In the genomic region with DNA sequence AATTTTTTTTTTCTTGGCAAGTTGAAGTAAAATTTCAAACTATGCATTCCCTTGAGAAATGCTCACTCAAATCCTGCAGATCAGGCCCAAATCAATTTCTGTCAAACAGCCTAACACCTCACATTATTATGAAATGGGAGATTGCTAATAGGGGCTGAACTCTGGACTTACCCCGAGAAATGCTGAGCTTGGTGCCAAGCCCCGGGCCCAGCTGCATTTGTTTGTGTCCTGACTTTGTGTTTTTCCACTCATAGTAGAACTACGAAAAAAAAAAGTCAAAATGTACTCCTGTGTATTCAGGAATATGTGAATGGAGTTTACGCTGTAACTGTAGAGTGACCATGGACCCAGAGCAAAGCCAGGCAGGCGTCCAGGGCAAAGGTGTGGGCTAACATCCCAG, we compare ENCODE assay signal across 16 mouse cellular contexts.
DNase-seq lines count a peak whose midpoint lies in the region; ATAC-seq and TF ChIP-seq lines count a peak whose summit lies in the region.
"Had no signal": no experiment of that assay in that cellular context is flagged by ENCODE, and none has a peak within 500 bp of the region (broad histone marks: within the 10 kb centered on the region; RNA-seq: fewer than 3 reads in every experiment).

No protein-coding gene starts in this region.

- no peaks in the 10 kb centered on the region; the same call in none of the 2 replicates for H3K36me3 ChIP-seq in heart, adult 2 months (ENCODE audit: control insufficient read depth, insufficient read depth, low read length)
- H3K36me3 ChIP-seq in heart, embryonic 13.5 days = peaks cover 41% of the 10 kb centered on the region
- H3K36me3 ChIP-seq: kidney, embryonic 15.5 days; midbrain, embryonic 12.5 days had no signal

- no peak overlapping the region for H3K9ac ChIP-seq in heart, adult 2 months (ENCODE audit: low read depth, low read length)
- H3K9ac ChIP-seq in heart, embryonic 13.5 days = 0 out of 2 replicates have a peak overlapping the region, but pooled peaks have one; percentile 33
- H3K9ac ChIP-seq: kidney, embryonic 15.5 days; midbrain, embryonic 12.5 days had no signal

- H3K4me2 ChIP-seq in heart, embryonic 13.5 days = no peak overlapping the region
- H3K4me2 ChIP-seq: kidney, embryonic 15.5 days; midbrain, embryonic 12.5 days had no signal

- peak overlapping the region; percentile 8 for H3K27ac ChIP-seq in heart, adult 2 months
- H3K27ac ChIP-seq in heart, embryonic 13.5 days (replicated peaks) = peak overlapping the region; percentile 81
- H3K27ac ChIP-seq: kidney, embryonic 15.5 days; macrophage; midbrain, embryonic 12.5 days had no signal

- DNase-seq in heart, adult 2 months = peak; percentile 47 to 63
- DNase-seq in heart, postnatal 4 days = no peak
- DNase-seq in lung, postnatal 10 days = peak; percentile 38
- no peak for DNase-seq in lung, postnatal 25 days (ENCODE audit: low spot score)
- no peak for DNase-seq in neural tube, embryonic 10.5 days (ENCODE audit: extremely low spot score, low spot score)
- DNase-seq in thymus, postnatal 14 days = no peak
- DNase-seq: B cell, adult 2 months; cerebellum, adult 11-12 months; liver had no signal

- H3K4me3 ChIP-seq in heart, adult 2 months = no peak overlapping the region
- H3K4me3 ChIP-seq in heart, embryonic 13.5 days = no peak overlapping the region
- H3K4me3 ChIP-seq: kidney, embryonic 15.5 days; midbrain, embryonic 12.5 days; myocyte had no signal

- H3K4me1 ChIP-seq in heart, adult 2 months (ENCODE audit: control insufficient read depth, insufficient read depth, low read length) = peaks cover 3% of the 10 kb centered on the region
- H3K4me1 ChIP-seq in heart, embryonic 13.5 days = peaks cover 50% of the 10 kb centered on the region
- H3K4me1 ChIP-seq: midbrain, embryonic 12.5 days had no signal

- H3K9me3 ChIP-seq in heart, embryonic 13.5 days = no peaks in the 10 kb centered on the region
- H3K9me3 ChIP-seq: kidney, embryonic 15.5 days; midbrain, embryonic 12.5 days had no signal

- no peak for TF ChIP-seq CTCF in heart, adult 2 months (IDR thresholded peaks at IDR 0.05)

- intact Hi-C loops in heart, adult 2 months (cut with DNase I) = no loop called here

- no peaks in the 10 kb centered on the region for H3K79me2 ChIP-seq in heart, adult 2 months (replicated peaks; ENCODE audit: control insufficient read depth, insufficient read depth, low read length)

- TF ChIP-seq POLR2A in heart, adult 2 months (IDR thresholded peaks at IDR 0.05; ENCODE audit: insufficient read depth, low read depth, low read length) = no peak

- no peak for TF ChIP-seq EP300 in heart, adult 2 months (IDR thresholded peaks at IDR 0.05; ENCODE audit: insufficient read depth, low read depth, low read length)

- ATAC-seq in heart, embryonic 13.5 days (ENCODE audit: extremely low read depth, insufficient number of reproducible peaks, low FRiP score, low TSS enrichment) = no peak
- ATAC-seq in inflammation-experienced regulatory T-cells, adult 6 months = no peak

- 63% methylated on average over 5 of the region's 5 CpGs for WGBS in heart, adult 2 months
- 63% methylated on average over 5 of the region's 5 CpGs for WGBS in heart, embryonic 13.5 days

- H3K27me3 ChIP-seq in heart, adult 2 months (ENCODE audit: control insufficient read depth, insufficient read depth, low read length) = no peaks in the 10 kb centered on the region
- H3K27me3 ChIP-seq in heart, embryonic 13.5 days (replicated peaks) = no peaks in the 10 kb centered on the region
- H3K27me3 ChIP-seq: midbrain, embryonic 12.5 days; Patski had no signal

Comparison
In these comparisons a context has a peak if more than half of its experiments do, and no peak if none do; other contexts are left out.
1. DNase-seq: peak in heart, adult 2 months (2 of 2) and lung, postnatal 10 days (single experiment); none in heart, postnatal 4 days (single experiment), lung, postnatal 25 days (single experiment), neural tube, embryonic 10.5 days (single experiment) and thymus, postnatal 14 days (single experiment).